Mouse (Mus musculus) frontal cortex, postnatal 10 days (tissue): ENCODE results near the gene Ptafr.

ENCODE experiments used
- DNase-seq, 2 experiments: peaks; one replicate each; pipeline ENCODE4 v3.0.0; 2022; ENCODE audit warnings: low spot score in 2 of 2, mixed read lengths in 1 of 2

Ptafr gene

GRCm38 (mm10) chr4:132563965-132564364, at the start of gene Ptafr:
TSS of gene Ptafr (plus strand) at chr4:132564067.
- DNase-seq, result peak; percentile 25 to 48

DNA sequence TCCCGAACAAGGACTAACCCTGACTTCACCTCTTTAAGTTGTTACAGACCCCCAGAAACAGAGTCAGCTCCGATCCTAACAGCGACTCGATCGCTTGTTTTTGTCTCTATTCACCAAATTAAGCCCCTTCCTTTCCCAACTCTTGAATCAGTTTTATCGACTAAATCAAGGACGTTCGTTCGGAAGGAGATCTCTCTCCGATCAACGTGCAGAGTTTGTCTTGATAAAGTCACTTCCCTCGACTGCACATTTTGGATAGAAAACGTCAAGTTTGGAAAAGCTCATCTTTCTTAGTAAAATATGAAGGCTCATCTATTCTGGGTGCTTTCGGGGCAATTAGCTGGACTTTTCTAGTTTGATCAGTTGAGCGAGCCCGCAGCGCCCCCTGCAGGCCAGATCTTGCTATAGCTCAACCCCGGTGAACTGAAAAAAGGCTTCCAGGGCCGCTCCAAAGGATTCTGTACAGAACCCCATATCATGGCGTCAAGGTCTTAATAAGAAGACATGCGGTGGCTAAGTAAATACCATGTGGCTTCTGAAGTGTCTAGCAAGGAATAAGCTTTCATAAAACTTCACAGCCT, 49.2 kb upstream of the Ptafr start:
- peak in 1 of 2 experiments; percentile 79 for DNase-seq

- peak; percentile 88 to 94 for DNase-seq
These were observed 48.3 kb upstream of the Ptafr start for GRCm38 (mm10) chr4:132515369-132516155.

- DNase-seq, result no peak
These were observed 45.8 kb upstream of the Ptafr start for GRCm38 (mm10) chr4:132518066-132518465.

GRCm38 (mm10) chr4:132519188-132519587, 44.7 kb upstream of the Ptafr start:
- no peak for DNase-seq

DNA sequence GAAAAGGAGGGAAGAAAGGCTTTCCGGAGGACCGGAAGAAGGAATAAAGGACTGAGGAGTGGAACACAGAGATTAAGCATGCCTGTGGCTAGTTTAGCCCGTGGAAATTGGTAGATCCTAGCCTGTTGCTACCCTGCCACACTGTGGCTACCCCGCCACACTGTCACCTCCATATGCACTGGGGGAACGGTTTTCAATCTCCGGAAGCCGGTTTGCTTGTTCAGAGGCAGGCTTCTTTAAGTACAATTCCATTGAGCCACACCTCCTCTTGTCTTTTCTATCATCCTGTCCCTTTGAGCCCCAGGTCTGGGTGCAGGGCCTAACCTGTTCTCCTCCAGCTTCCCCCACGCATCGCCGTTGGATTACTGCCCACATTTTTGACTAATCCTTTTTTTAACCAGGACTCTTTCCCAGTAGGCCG, 39.5 kb upstream of the Ptafr start:
- no peak for DNase-seq

DNA sequence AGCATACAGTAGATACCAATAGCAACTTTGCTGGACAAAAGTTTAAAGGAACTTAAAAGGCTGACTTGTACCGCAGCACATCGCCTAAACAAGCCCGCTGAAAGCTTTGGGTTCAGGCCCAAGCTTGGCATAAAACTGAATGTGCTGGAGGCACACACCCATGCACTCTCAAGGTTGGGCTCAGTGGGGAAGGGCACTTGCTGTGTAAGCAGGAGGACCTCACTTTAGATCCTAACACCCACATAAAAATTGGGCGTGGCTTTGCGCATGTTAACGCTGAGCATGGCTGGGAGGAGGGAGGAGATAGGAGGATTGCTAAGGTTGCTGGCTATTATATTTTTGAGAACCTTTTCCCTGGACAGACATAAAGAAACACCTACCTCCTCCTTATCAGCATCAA, 39.1 kb upstream of the Ptafr start:
- DNase-seq, result no peak

- no peak for DNase-seq
These were observed 37.2 kb upstream of the Ptafr start for GRCm38 (mm10) chr4:132526678-132527077.

GRCm38 (mm10) chr4:132527917-132528522, 35.8 kb upstream of the Ptafr start:
- DNase-seq, result no peak

- no peak for DNase-seq
These were observed 34.5 kb upstream of the Ptafr start for GRCm38 (mm10) chr4:132529344-132529743.

DNA sequence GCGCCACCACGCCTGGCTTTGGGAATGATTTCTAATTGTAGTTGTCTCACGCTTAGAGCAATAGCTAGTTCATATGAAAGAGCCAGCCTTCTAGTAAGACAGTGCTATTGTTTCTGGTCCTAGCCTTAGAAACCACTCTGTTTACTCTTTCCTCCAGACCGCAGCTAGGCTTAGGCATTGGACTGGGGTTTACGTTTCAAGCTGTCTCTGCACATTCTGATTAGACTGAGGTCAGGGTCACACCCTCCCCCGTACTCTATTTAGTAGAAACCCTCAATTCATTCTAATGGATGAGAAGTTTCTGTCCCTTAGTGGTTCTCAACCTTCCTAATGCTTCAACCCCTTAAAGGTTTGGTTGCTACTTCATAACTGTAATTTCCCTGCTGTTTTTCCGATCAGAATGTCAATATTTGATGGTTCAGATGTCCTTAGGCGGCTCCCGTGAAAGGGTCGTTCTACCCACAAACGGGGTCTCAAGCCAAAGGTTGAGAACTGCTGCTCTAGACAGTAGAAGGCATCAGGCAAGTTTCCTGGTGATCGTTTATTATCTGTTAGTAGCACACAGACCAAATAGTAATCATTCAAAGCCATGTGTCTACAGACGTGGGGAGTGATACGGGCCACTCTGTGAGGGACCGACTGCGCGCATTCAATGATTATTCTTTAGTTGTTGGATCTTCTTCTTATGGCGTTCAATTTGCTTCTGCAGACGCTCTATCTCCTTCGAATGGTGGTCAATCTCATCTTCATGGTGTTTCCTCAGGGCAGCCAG, 33.6 kb upstream of the Ptafr start:
- DNase-seq, result no peak

GRCm38 (mm10) chr4:132532496-132532895, 31.4 kb upstream of the Ptafr start:
- DNase-seq, result no peak

DNA sequence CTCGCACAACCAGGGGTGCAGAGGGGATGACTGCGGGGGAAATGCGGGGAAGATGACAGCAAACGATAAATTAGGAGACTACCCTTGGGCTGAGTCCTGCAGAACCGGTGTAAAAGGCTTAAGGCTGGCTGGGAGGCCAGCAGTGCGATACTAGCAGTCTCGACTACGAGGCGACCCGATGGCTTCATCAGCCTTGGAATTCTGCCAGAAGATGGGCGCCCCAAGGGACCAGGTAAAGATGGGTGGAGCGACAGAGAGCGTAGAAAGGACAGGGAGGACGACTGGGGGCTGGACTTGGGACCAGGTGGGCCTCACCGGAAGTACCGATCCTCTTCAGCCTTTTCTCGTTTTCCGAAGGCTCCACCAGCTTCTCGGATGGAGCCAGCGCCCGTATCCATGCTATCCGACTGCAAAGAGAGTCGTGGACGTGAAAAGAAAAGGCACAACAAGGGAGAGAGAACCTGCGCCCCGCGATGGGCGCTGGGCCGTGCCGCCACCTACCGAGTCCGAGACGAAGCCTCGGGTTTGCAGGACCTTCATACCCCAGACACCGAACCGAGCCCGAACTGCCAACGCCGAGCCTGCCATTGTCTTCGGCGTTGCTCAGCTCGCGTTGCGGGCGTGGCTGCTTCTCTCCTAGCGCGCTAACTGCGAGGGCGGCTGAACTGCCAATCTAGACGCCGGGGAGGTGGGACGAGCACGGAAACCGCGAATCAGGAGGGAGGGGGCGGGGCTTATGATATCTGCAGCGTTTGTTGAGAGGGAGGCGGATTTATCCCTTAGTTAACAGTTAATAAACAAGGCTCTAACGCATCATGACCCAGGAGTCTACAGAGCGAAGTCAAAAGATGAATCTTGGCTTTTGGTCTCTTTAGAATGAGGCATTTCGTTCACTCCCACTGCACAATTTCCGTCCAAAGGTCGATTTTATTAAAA, 30.6 kb upstream of the Ptafr start, which contains the start of gene Atpif1:
Atpif1 (minus strand) TSS at position 679 of the 936 bp plus-strand sequence.
- peak; percentile 81 to 86 for DNase-seq

GRCm38 (mm10) chr4:132535406-132536121, 28.3 kb upstream of the Ptafr start, which contains the start of gene Dnajc8:
TSS of gene Dnajc8 (plus strand) at chr4:132535550.
- DNase-seq, result peak; percentile 86 to 94

DNA sequence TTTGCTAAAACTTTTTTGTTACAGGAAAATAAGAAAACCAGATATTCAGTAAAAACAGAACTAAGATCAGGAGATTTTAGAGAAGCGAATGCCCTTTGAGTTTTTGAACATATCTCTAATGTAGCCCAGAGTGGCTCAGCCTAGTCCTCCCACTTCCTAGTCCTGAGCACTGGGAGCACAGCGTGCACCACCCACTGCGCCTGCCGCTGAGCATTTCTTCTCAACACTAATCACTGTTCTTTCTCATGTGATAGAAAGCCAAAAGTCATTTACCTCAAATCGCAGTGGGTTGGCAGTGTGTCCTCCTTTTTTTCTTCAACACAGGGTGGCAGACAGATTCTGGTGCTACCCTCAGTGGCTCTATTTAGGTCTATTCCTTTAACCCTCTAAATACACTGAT, 24.4 kb upstream of the Ptafr start:
- DNase-seq, result no peak

DNA sequence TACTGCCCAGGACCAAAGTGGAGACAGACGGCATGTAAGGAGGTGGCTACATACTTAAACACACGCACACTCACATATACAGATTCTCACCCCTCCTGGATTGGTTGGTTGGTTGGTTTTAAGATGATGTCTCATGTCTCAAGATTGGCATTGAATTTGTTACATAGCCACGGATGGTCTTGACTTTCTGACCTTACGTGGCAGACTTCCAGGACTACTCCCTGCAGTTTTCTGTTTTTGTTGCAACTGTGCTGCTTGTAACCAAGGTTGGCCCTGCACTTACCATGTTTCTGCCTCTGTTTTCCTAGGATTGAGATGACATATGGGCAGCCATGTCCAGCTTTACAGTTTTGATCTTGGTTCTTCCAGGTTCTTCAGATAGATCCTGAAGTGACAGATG, 22.5 kb upstream of the Ptafr start:
- no peak for DNase-seq

DNA sequence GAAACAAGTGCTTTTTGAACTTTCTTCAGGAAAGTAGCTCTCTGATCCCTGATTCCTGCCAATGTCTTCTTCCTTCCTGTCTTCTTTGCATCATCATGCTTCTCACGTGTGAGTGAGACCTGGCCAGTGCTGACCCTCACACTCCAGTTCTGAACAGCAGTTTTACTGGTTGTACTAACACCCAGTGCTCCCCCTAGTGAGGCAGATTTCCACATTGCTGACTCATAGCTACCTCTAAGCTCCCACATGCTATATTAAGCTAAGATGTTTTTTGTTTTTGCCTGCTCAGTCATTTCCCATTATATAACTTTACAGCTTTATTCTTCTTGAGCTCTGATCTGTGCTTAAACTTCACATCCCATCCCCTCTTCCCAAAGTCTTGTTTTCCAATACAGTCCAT, 21.1 kb upstream of the Ptafr start:
- no peak for DNase-seq

DNA sequence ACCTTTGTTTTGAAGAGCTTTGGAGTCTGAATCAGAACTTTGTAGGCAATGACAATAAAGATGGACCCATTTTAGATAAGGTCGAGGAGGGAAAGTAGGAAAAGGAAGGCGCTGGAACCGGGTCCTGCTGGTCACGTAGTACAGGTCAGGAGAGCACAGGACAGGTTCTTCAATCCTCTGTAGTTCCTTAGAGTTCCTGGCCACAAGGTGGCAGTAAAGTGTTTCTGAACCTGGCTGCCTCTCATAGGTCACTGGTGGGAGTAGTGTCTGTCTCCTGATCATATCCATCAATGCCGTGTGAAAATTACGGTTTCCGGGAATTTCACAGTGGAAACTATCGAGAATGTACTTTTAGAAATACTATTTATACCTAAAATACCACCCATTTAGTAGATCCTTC, 18.0 kb upstream of the Ptafr start:
- DNase-seq, result peak in 1 of 2 experiments; percentile 51

- no peak for DNase-seq
These were observed 9.6 kb upstream of the Ptafr start for GRCm38 (mm10) chr4:132554221-132554620.

GRCm38 (mm10) chr4:132554653-132555052, 9.2 kb upstream of the Ptafr start:
- no peak for DNase-seq
